Mouse (Mus musculus): ENCODE results near the gene Rnf135. TPM values are rescaled to one million over a fixed set of nuclear protein-coding genes. Genes with fewer than 3 reads are reported as not detected.

The Rnf135 gene
- polyA plus RNA-seq, 1 experiment = 4.7 TPM

DNA sequence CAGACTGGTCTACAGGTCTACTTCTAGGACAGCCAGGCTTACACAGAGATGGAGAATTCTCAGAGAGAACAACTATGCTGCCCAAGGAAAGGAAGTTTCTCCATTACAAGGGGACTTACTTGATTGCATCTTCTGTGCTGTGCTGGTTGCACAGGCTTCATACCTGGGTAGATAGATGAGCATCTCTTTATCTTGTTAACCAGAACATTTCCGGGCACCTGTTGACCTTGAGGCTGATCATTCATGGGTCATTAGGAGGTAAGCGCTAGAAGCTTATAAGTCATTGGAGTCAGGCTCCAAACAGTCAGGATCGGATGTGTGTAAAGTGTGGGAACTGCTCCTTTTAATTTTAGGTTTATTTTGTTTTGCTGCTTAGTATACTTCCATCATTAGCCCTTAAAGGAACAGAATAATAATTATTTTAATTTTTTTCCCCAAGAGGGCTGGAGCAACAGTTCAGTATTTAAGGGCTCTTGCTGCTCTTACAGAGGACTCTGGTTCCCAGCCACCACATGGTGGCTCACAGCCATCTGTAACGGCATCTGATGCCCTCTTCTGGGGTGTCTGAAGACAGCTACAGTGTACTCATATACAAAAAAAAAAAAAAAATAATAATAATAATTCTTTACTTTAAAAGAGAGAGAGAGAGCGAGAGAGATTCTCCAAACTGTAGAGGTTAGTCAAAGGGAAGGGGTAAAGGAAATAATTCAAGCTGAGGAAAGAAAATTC, 2.5 kb upstream of the Rnf135 start:
- no peak for TF ChIP-seq GATA1 (IDR thresholded peaks at IDR 0.05; ENCODE audit: low read length)

DNA sequence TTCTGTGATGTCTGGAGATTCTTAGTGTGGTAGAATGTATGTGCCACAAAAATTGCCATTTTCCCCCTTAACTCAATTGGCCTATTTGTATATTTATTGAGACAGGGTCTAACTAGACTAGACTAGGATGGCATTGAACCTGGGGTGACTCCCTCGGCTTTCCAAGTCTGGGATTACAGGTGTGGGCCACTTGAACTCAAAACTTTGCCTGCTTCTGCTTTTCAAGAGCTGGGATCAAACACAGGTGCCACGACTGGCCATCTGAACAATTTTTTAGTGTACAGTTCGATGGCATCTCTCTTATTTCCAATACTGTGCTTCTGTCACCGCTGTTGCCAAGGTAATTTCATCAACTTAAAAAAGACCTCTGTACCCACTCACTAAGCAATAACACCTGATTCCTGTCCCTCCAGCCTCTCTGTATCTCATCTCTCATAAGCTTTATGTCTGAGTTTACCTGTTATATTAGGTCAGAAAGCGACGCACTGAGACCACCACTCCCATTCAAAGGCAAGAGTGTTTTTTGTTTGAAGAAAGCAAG, 950 bp downstream of the Rnf135 start:
- TF ChIP-seq GATA1 (IDR thresholded peaks at IDR 0.05; ENCODE audit: low read length) = no peak

DNA sequence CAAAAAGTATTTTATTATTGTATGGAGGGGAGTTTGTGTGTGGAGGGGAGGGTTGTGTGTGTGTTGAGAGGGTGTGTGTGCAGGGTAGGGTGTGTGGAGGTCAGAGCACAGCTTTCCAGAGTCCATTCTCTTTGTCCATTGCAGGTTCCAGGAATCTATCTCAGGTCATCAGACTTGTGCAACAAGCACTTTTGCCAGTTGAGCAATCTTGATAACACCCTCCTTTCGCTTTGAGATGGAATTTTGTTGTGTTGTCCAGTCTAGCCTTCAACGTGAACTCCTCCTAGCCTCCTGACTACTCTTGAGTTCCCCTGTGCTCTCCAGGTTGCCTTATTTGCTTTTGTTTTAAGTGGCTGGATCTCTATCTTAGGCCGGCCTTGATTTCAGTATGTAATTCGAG, 6.6 kb downstream of the Rnf135 start:
- TF ChIP-seq GATA1 (IDR thresholded peaks at IDR 0.05; ENCODE audit: low read length) = no peak

DNA sequence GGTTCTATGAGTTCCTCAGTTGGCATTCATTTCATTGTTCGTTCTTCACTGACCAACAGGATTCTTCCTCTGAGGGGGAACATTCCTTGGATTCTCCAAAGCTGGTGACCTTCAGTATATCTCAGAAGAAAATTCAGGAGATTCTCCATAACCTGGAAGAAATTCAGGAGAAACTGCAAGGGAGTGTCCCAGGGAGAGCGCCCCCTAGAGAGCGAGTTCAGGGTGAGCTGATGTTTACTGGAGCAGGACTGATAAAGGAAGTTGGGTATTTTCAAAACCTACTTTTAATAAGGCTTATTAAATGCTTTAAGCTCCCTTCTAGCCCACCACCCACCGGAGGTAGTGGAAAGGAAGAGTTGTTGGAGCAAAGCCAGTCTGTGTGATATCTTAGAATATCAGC, 10.2 kb downstream of the Rnf135 start:
- no peak for TF ChIP-seq GATA1 (IDR thresholded peaks at IDR 0.05; ENCODE audit: low read length)

DNA sequence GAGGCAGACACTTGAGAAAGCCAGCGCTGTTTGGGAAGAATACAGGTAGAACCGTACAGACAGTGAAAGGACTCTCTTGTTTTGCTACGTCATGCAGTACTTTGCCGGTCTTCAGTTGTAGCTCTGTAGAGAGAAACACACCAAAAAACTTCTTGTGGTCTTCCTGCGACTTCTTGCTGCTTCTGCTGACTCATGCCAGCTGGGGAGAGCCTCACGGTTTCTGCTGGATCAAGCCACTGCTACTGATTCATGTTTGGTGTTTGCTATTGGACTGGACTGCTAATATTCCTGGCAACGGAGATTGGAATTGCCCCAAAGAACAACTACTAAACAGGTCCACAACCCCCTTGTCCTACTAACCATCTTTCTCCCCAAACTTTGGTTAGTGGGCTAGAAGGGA, 12.7 kb downstream of the Rnf135 start:
- TF ChIP-seq GATA1 (IDR thresholded peaks at IDR 0.05; ENCODE audit: low read length) = no peak

DNA sequence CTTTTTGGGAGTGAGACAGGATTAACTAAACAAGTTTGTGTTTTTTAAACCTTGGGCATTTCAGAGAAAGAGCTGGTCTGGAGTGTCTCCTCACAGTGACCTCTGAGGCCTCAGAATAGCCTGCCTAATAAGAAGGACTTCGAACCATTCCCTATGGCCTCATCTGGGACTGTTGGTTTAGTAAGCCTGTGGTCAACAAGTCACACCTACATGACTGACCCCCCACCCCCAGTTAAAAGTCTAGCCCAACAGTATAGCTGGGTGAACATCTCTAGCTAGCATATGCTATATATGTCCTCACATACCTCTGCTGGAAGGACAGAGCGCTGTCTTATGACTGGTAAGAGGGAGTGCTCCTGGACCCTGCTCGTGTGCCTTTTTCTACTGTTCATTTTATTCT, 15.7 kb downstream of the Rnf135 start:
- no peak for TF ChIP-seq GATA1 (IDR thresholded peaks at IDR 0.05; ENCODE audit: low read length)

DNA sequence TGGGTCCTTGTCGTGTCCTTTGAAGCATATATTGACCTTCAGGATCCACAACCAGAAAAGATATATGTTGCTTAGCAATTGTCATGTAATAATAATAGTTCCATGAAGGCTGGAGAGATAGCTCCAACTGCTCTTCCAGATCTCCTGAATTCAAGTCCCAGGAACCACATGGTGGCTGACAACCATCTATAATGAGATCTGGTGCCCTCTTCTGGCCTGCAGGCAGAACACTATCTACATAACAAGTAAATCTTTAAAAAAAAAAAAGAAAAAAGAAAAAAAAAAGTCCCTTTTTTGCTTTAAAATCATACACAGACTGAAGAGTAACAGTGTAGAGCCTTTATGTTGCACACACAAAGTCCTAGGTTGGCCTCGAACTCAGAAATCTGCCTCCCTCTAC, 16.1 kb downstream of the Rnf135 start:
- no peak for TF ChIP-seq GATA1 (IDR thresholded peaks at IDR 0.05; ENCODE audit: low read length)

DNA sequence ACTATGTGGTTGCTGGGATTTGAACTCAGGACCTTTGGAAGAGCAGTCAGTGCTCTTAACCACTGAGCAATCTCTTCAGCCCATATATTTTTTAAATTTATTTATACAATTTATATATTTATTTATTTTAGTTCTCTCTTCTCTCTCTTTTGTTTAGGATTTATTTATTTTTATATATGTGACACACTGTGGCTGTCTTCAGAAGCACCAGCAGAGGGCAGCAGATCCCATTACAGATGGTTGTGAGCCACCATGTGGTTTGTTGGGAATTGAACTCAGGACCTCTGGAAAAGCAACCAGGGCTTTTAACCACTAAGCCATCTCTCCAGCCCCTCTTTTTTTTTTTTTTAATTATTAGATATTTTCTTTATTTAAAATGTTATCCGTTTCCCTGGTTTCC, 16.7 kb downstream of the Rnf135 start:
- no peak for TF ChIP-seq GATA1 (IDR thresholded peaks at IDR 0.05; ENCODE audit: low read length)

DNA sequence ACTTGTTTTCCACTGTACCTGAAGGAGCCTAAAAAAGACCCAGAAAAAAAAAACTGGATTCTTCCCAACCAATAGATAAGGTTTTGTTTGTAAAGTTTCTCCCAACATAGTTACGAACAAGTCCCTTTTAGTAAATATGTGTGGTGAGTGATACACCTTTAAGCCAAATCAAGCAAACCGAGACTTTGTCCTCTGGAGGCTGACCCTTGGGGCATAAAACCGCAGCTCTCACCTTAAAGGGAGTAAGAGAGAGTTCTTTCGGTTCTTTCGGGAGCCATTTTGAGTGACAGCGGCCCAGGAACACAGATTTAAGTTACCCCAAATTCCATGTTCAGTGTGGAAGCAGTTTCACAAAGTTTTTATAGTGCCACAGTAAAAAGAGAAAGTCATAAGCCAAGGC, 18.6 kb downstream of the Rnf135 start:
- no peak for TF ChIP-seq GATA1 (IDR thresholded peaks at IDR 0.05; ENCODE audit: low read length)

DNA sequence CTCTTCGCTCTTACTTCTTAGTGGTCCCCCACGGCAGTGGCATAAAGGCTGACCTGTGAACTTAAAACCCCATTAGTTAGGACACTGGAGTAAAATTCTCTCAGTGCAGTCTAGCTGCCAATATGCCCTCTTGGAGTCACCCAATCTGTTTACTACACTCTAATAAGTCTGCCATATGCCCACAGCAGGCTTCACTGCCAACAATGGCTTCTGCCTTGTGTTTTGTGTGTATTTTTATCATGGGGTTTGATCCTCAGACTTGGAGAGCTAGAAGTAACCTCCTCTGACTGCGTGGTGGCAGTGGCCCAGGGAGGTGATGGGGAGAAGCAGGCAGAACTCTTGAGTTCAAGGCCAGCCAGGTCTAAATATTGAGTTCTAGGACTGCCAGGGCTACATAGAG, 20.4 kb downstream of the Rnf135 start:
- no peak for TF ChIP-seq GATA1 (IDR thresholded peaks at IDR 0.05; ENCODE audit: low read length)

DNA sequence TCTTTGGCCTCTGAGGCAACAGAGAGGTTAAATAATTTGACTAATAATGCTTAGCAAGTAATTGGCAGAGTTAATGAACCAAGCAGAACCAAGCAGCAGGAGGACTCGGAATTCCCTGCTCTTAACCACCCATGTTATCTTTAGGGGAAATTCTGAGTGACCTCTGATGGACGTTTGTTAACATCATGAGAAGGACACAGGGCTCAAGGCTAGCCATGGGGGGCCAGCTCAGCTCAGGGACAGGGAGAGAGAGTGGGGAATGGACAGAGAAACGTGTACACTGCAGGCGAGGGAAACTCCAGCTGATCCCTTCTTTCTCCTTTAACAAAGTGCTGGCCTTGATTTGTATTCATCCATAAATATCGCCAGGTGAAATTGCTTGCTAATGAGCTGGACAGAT, 21.3 kb downstream of the Rnf135 start:
- TF ChIP-seq GATA1 (IDR thresholded peaks at IDR 0.05; ENCODE audit: low read length) = no peak

DNA sequence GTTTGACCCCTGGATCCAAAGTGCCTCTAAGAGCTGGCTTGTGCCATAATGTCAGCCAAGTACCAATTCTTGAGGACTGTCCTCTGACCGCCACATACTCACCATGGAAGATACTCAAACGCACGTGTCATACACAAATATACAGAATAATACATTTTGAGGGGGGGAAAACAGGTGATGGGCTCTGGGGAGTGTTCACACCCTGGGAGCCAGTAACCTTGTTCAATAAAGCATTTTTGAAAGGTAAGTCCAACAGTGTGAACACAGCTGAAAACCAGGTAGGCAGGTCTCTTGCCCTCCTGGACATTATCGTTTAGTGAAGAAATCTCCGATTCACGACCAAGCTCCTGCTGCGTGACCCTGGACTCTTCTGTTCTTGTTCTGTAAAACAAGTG, 24.8 kb downstream of the Rnf135 start:
- TF ChIP-seq GATA1 (IDR thresholded peaks at IDR 0.05; ENCODE audit: low read length) = no peak

DNA sequence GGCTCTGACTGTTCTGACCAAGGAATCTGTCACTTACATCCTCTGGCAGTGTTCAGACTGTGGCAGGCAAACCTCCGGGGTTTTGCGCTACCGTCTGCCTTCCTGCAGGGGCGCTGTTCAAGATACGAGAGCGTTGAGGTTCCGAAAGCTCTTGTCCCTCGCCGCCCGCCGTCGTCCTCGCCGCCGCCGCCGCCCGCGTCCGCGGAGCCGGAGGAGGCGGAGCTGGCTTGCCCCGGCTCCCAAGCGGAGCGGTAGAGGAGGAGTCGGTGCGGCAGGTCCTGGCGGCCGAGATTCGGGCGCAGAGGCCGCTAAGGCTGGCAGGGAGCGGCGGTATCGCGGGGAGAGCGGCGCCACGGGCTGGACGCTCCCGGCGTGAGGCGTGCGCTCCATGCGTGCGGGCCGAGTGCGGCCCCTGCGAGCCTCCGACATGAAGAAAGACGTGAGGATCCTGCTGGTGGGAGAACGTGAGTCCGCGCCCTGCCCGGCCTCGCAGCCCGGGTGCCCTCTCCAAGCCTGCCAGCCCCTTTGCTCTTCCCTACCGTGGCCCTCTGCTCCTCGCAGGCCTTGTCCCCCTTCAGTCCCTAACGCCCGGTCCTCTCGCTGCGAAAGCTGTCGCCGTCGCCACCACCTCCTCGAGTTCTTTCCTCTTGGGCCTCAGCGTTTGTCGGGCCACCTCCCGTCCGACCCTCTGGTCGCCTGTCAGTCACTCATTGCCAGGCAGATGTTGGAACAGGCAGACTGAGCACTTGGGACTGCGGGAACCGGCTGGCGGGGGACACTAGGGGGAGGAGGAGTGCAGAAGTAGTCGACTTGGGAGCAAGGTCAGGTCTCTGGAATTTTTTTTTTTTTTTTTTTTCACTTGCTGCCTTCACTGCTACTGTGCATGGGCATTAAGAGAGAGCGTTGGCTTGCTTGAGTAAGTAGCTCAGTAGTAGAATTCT, 25.5 kb downstream of the Rnf135 start, which contains the start of gene Rhot1:
TSS of gene Rhot1 (plus strand) at position 160 of the 941 bp plus-strand sequence.
- no peak for TF ChIP-seq GATA1 (IDR thresholded peaks at IDR 0.05; ENCODE audit: low read length)

DNA sequence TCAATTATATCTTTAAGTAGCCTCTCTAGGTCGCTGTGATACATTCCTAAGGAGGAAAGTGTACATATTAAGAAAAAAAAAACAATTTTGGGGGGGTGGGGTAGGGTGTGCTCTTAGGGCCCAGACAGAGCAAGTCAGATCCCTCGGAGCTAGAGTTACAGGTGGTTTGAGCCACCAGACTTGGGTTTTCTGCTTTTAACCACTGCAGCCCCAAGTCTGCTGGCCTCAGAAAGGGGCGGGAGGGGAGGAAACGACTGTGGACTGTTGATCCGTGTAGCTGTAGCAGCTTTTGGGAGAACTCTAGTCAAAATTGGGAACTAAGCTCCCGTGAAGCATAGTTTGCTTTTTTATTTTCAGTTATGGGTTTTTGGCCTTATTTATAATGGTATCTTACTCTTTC, 26.7 kb downstream of the Rnf135 start:
- TF ChIP-seq GATA1 (IDR thresholded peaks at IDR 0.05; ENCODE audit: low read length) = no peak

DNA sequence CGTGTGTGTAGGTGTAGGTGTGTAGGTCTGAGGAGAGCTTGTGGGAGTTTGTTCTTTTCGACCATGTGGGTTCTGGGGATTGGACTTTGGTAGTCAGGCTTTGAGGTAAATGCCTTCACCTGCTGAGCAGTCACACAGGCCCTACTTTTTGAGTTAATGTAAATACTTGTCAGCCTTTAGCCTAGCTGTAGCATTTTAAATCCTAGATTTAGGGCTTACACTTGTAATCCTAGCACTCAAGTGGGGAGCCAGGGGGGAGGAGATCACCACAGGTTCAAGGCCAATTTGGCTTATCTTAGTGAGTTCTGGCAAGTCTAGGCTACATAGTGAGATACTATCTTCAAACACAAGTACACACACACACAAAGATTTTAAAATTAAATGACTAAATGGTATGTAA, 28.6 kb downstream of the Rnf135 start:
- TF ChIP-seq GATA1 (IDR thresholded peaks at IDR 0.05; ENCODE audit: low read length) = no peak

DNA sequence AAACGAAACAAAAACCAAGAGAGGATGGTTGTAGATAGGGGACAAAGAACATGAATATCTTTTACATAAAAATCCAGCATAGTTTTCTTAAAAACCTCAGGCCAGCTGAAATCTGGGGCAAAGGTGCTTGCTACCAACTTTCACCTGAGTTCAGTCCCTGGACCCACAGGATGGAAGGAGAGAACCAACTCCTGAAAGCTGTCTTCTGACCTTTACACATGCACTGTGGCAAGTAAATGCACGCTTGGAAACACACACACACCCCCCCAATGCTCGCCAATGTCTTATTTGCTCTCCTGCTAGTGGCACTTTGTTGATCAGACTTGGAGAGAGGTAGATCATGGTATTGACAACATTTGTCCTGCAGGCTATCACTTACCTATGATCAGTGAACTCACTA, 31.6 kb downstream of the Rnf135 start:
- no peak for TF ChIP-seq GATA1 (IDR thresholded peaks at IDR 0.05; ENCODE audit: low read length)

Data from G1E-ER4 (cell line).